Mouse (Mus musculus): ENCODE results near the gene Shisa2. TPM values are rescaled to one million over a fixed set of nuclear protein-coding genes. Genes with fewer than 3 reads are reported as not detected.
A peak's percentile ranks its signal among the peaks of the same experiment; 100 is the strongest.

The Shisa2 gene
- polyA plus RNA-seq, 1 experiment from 2014 or later = 33.9 TPM

GRCm38 (mm10) chr14:59638906-59639703, 14.0 kb downstream of the Shisa2 start:
- Histone ChIP-seq H3K4me1 (ENCODE audit: control insufficient read depth, insufficient read depth, low read length) (peaks cover 3% of the 10 kb centered on the region), H3K4me2 (ENCODE audit: low read depth, low read length) (no peak overlapping the region), H3K36me3 (ENCODE audit: control insufficient read depth, insufficient read depth, low read length) (no peaks in the 10 kb centered on the region), H3K27ac (replicated peaks; ENCODE audit: low read depth, low read length) (no peak overlapping the region), H3K9me3 (ENCODE audit: control insufficient read depth, low read length) (no peaks in the 10 kb centered on the region), H3K27me3 (replicated peaks; ENCODE audit: control insufficient read depth, insufficient read depth, low read length) (no peaks in the 10 kb centered on the region), H3K4me3 (ENCODE audit: low read depth, low read length) (no peak overlapping the region), H3K9ac (ENCODE audit: low read depth, low read length) (no peak overlapping the region)
- no peak for DNase-seq (ENCODE audit: low spot score)
- ATAC-seq (ENCODE audit: low read depth) = no peak; the same call in 1 of the 2 replicates
- WGBS = 47% methylated on average over 7 of the region's 7 CpGs

GRCm38 (mm10) chr14:59641856-59642255, 16.7 kb downstream of the Shisa2 start:
- Histone ChIP-seq H3K27ac (replicated peaks; ENCODE audit: low read depth, low read length) (no peak overlapping the region), H3K27me3 (replicated peaks; ENCODE audit: control insufficient read depth, insufficient read depth, low read length) (no peaks in the 10 kb centered on the region), H3K9me3 (ENCODE audit: control insufficient read depth, low read length) (no peaks in the 10 kb centered on the region), H3K36me3 (ENCODE audit: control insufficient read depth, insufficient read depth, low read length) (no peaks in the 10 kb centered on the region), H3K4me2 (ENCODE audit: low read depth, low read length) (no peak overlapping the region), H3K9ac (ENCODE audit: low read depth, low read length) (no peak overlapping the region), H3K4me3 (ENCODE audit: low read depth, low read length) (no peak overlapping the region), H3K4me1 (ENCODE audit: control insufficient read depth, insufficient read depth, low read length) (peaks cover 3% of the 10 kb centered on the region)
- peak; percentile 52 for DNase-seq (ENCODE audit: low spot score)
- WGBS = 26% methylated on average over 5 of the region's 5 CpGs
- ATAC-seq (ENCODE audit: low read depth) = no peak

DNA sequence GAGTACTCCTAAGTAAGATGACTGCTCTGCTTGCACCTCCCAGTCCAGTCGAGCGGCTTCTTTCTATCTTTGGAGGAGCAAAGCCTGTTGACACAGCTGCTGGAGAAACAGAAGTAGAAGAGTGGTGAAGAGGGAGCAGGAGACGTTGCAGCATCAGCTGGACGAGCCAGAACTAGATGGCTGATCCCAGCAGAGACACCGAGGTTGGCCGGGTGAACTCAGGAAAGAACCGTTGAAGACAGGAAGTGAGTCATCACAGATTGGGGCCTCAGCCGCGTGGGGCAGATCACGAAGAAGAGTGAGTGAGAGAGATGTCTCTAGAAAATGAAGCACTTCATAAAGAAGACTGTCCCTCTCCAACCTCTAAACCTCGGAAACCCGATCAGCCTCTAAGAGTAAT, 18.5 kb downstream of the Shisa2 start:
- Histone ChIP-seq H3K27ac (replicated peaks; ENCODE audit: low read depth, low read length) (no peak overlapping the region), H3K9ac (ENCODE audit: low read depth, low read length) (no peak overlapping the region), H3K9me3 (ENCODE audit: control insufficient read depth, low read length) (no peaks in the 10 kb centered on the region), H3K4me1 (ENCODE audit: control insufficient read depth, insufficient read depth, low read length) (peaks cover 11% of the 10 kb centered on the region), H3K27me3 (replicated peaks; ENCODE audit: control insufficient read depth, insufficient read depth, low read length) (no peaks in the 10 kb centered on the region), H3K4me3 (ENCODE audit: low read depth, low read length) (no peak overlapping the region), H3K4me2 (ENCODE audit: low read depth, low read length) (no peak overlapping the region), H3K36me3 (ENCODE audit: control insufficient read depth, insufficient read depth, low read length) (no peaks in the 10 kb centered on the region)
- ATAC-seq (ENCODE audit: low read depth) (no peak), DNase-seq (ENCODE audit: low spot score) (peak; percentile 51)
- 57% methylated on average over 12 of the region's 12 CpGs for WGBS

DNA sequence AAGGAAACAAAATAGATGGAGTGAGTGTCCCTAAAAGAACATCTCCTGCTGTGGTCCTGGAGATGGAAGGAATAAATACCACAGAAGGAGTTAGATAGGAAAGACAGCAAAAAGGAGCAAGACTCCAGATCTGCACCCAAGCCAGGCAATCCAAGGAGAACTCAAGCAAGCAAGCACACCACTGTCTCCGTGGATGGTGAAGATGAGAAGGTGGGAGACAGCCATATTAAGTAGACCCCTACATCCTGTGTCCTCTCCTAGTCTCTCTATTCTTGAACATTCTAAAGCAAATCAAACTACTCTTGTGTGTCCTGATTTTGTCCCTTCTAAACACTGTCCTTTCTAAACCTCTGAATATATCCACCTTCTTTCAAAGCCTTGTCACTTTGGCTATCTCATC, 19.1 kb downstream of the Shisa2 start:
- H3K27ac ChIP-seq (replicated peaks; ENCODE audit: low read depth, low read length) = no peak overlapping the region
- H3K9ac ChIP-seq (ENCODE audit: low read depth, low read length) = no peak overlapping the region
- no peaks in the 10 kb centered on the region for H3K27me3 ChIP-seq (replicated peaks; ENCODE audit: control insufficient read depth, insufficient read depth, low read length)
- H3K4me3 ChIP-seq (ENCODE audit: low read depth, low read length) = no peak overlapping the region
- peaks cover 11% of the 10 kb centered on the region for H3K4me1 ChIP-seq (ENCODE audit: control insufficient read depth, insufficient read depth, low read length)
- WGBS = 83% methylated on average over 1 of the region's 1 CpGs
- no peak overlapping the region for H3K4me2 ChIP-seq (ENCODE audit: low read depth, low read length)
- DNase-seq (ENCODE audit: low spot score) = no peak
- H3K9me3 ChIP-seq (ENCODE audit: control insufficient read depth, low read length) = no peaks in the 10 kb centered on the region
- ATAC-seq (ENCODE audit: low read depth) = no peak
- H3K36me3 ChIP-seq (ENCODE audit: control insufficient read depth, insufficient read depth, low read length) = no peaks in the 10 kb centered on the region

- Histone ChIP-seq H3K9me3 (ENCODE audit: control insufficient read depth, low read length) (no peaks in the 10 kb centered on the region), H3K4me3 (ENCODE audit: low read depth, low read length) (no peak overlapping the region), H3K27ac (replicated peaks; ENCODE audit: low read depth, low read length) (no peak overlapping the region), H3K36me3 (ENCODE audit: control insufficient read depth, insufficient read depth, low read length) (no peaks in the 10 kb centered on the region), H3K4me1 (ENCODE audit: control insufficient read depth, insufficient read depth, low read length) (peaks cover 11% of the 10 kb centered on the region; the same call in 1 of the 2 replicates), H3K27me3 (replicated peaks; ENCODE audit: control insufficient read depth, insufficient read depth, low read length) (no peaks in the 10 kb centered on the region), H3K9ac (ENCODE audit: low read depth, low read length) (no peak overlapping the region), H3K4me2 (ENCODE audit: low read depth, low read length) (no peak overlapping the region)
- no peak for ATAC-seq (ENCODE audit: low read depth)
- 71% methylated on average over 3 of the region's 3 CpGs for WGBS
- no peak for DNase-seq (ENCODE audit: low spot score)
Observed at GRCm38 (mm10) chr14:59644896-59645295, 19.8 kb downstream of the Shisa2 start.

DNA sequence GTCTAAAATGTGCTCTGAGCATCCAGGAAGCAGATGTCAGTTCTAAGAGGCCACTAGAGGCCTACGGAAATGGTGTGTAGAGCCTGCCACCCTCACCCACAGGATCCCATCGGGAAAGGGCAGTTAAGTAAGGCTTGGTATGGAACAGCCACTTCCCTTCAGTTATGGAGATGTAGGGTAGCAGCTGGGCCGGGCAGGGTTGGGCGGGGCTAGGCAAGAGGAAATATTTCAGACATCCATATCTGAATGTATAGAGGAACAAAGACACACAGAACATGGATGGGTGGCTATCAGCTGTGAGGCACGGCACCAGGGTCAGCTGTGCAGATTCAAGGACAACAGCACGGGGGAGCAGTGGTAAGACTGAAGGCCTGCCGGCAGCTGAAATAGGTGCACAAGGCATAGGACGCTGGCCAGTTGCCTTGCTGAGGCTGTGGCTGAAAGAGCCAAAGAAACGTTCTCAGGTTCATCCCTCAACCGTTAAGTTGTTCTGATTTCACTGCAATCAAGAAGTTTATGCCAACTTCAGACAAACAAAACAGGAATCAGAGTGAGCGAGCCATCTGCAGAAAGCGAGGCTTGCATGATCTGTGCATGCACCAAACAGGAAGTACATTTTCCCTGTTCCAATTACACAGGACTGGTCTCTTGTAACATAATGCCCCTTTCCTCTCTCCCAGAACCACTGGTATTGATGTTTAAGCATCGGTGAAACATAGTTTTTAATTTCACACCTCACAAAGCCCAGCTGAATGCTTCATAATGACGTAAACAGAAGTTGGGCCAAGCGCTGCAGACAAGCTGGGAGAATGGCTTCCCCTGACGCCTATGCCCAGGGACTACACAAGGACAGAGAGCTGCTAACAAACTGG, 22.0 kb downstream of the Shisa2 start:
- no peak overlapping the region for H3K4me3 ChIP-seq (ENCODE audit: low read depth, low read length)
- no peaks in the 10 kb centered on the region for H3K27me3 ChIP-seq (replicated peaks; ENCODE audit: control insufficient read depth, insufficient read depth, low read length)
- H3K4me1 ChIP-seq (ENCODE audit: control insufficient read depth, insufficient read depth, low read length) = peaks cover 11% of the 10 kb centered on the region; the same call in 1 of the 2 replicates
- H3K4me2 ChIP-seq (ENCODE audit: low read depth, low read length) = no peak overlapping the region
- ATAC-seq (ENCODE audit: low read depth) = peak; percentile 66
- 54% methylated on average over 16 of the region's 16 CpGs for WGBS
- no peaks in the 10 kb centered on the region for H3K36me3 ChIP-seq (ENCODE audit: control insufficient read depth, insufficient read depth, low read length)
- no peak overlapping the region for H3K9ac ChIP-seq (ENCODE audit: low read depth, low read length)
- H3K9me3 ChIP-seq (ENCODE audit: control insufficient read depth, low read length) = no peaks in the 10 kb centered on the region
- peak; percentile 61 for DNase-seq (ENCODE audit: low spot score)
- 0 out of 2 replicates have a peak overlapping the region, but pooled peaks have one; percentile 39 for H3K27ac ChIP-seq (replicated peaks; ENCODE audit: low read depth, low read length)

- no peak for DNase-seq (ENCODE audit: low spot score)
- no peak overlapping the region for H3K9ac ChIP-seq (ENCODE audit: low read depth, low read length)
- WGBS = 85% methylated on average over 10 of the region's 10 CpGs
- H3K4me2 ChIP-seq (ENCODE audit: low read depth, low read length) = no peak overlapping the region
- ATAC-seq (ENCODE audit: low read depth) = no peak
- no peak overlapping the region for H3K27ac ChIP-seq (replicated peaks; ENCODE audit: low read depth, low read length)
- no peaks in the 10 kb centered on the region for H3K9me3 ChIP-seq (ENCODE audit: control insufficient read depth, low read length)
- H3K36me3 ChIP-seq (ENCODE audit: control insufficient read depth, insufficient read depth, low read length) = no peaks in the 10 kb centered on the region
- peaks cover 8% of the 10 kb centered on the region; the same call in 1 of the 2 replicates for H3K4me1 ChIP-seq (ENCODE audit: control insufficient read depth, insufficient read depth, low read length)
- H3K27me3 ChIP-seq (replicated peaks; ENCODE audit: control insufficient read depth, insufficient read depth, low read length) = no peaks in the 10 kb centered on the region
- H3K4me3 ChIP-seq (ENCODE audit: low read depth, low read length) = no peak overlapping the region
Observed at GRCm38 (mm10) chr14:59648611-59649010, 23.5 kb downstream of the Shisa2 start.

- DNase-seq (ENCODE audit: low spot score) = no peak
- no peak overlapping the region for H3K4me2 ChIP-seq (ENCODE audit: low read depth, low read length)
- no peak overlapping the region for H3K4me3 ChIP-seq (ENCODE audit: low read depth, low read length)
- H3K27me3 ChIP-seq (replicated peaks; ENCODE audit: control insufficient read depth, insufficient read depth, low read length) = no peaks in the 10 kb centered on the region
- no peak for ATAC-seq (ENCODE audit: low read depth)
- H3K36me3 ChIP-seq (ENCODE audit: control insufficient read depth, insufficient read depth, low read length) = no peaks in the 10 kb centered on the region
- 57% methylated on average over 6 of the region's 6 CpGs for WGBS
- H3K9ac ChIP-seq (ENCODE audit: low read depth, low read length) = no peak overlapping the region
- no peaks in the 10 kb centered on the region for H3K9me3 ChIP-seq (ENCODE audit: control insufficient read depth, low read length)
- H3K4me1 ChIP-seq (ENCODE audit: control insufficient read depth, insufficient read depth, low read length) = peaks cover 8% of the 10 kb centered on the region; the same call in 1 of the 2 replicates
- H3K27ac ChIP-seq (replicated peaks; ENCODE audit: low read depth, low read length) = no peak overlapping the region
Observed at GRCm38 (mm10) chr14:59649337-59649736, 24.2 kb downstream of the Shisa2 start.

Data from embryonic facial prominence, embryonic 14.5 days (tissue).